Mouse (Mus musculus) retina, adult 2 months (tissue): Measurements from ENCODE around the gene Edem1.

Source experiments
- DNase-seq: peaks from one replicate; pipeline ENCODE4 v3.0.0-alpha.2; 2012; ENCODE audit warnings: low read depth, low spot score

Gene Edem1

GRCm38 (mm10) chr6:108828234-108828868, at the start of gene Edem1:
Gene Edem1 (plus strand): TSS chr6:108828641.
- DNase-seq: peak; percentile 77

- DNase-seq: no peak
Measured at GRCm38 (mm10) chr6:108781865-108782264, 46.6 kb upstream of the Edem1 start.

GRCm38 (mm10) chr6:108782526-108783183, 45.8 kb upstream of the Edem1 start, which contains the start of gene Arl8b:
Gene Arl8b (plus strand): TSS chr6:108783099.
- peak; percentile 92 for DNase-seq

GRCm38 (mm10) chr6:108783184-108783881, 45.1 kb upstream of the Edem1 start:
- DNase-seq: no peak

- DNase-seq: no peak
Measured at GRCm38 (mm10) chr6:108784056-108784455, 44.4 kb upstream of the Edem1 start.

- no peak for DNase-seq
Measured at GRCm38 (mm10) chr6:108784796-108785195, 43.6 kb upstream of the Edem1 start.

GRCm38 (mm10) chr6:108785551-108785950, 42.9 kb upstream of the Edem1 start:
- no peak for DNase-seq

GRCm38 (mm10) chr6:108791498-108791897, 36.9 kb upstream of the Edem1 start:
- DNase-seq: no peak

GRCm38 (mm10) chr6:108795912-108796311, 32.5 kb upstream of the Edem1 start:
- no peak for DNase-seq

GRCm38 (mm10) chr6:108796706-108797105, 31.7 kb upstream of the Edem1 start:
- DNase-seq: no peak

GRCm38 (mm10) chr6:108805194-108805593, 23.2 kb upstream of the Edem1 start:
- DNase-seq: no peak

GRCm38 (mm10) chr6:108805871-108806270, 22.6 kb upstream of the Edem1 start:
- no peak for DNase-seq

GRCm38 (mm10) chr6:108807446-108807845, 21.0 kb upstream of the Edem1 start:
- no peak for DNase-seq

GRCm38 (mm10) chr6:108808786-108809185, 19.7 kb upstream of the Edem1 start:
- no peak for DNase-seq

GRCm38 (mm10) chr6:108810237-108810636, 18.2 kb upstream of the Edem1 start:
- no peak for DNase-seq

GRCm38 (mm10) chr6:108812134-108812533, 16.3 kb upstream of the Edem1 start:
- DNase-seq: no peak

GRCm38 (mm10) chr6:108817510-108817909, 10.9 kb upstream of the Edem1 start:
- no peak for DNase-seq

- no peak for DNase-seq
Measured at GRCm38 (mm10) chr6:108824816-108825545, 3.5 kb upstream of the Edem1 start.

GRCm38 (mm10) chr6:108826070-108826469, 2.4 kb upstream of the Edem1 start:
- no peak for DNase-seq

GRCm38 (mm10) chr6:108827336-108827920, 1.0 kb upstream of the Edem1 start:
- DNase-seq: no peak

- no peak for DNase-seq
Measured at GRCm38 (mm10) chr6:108828872-108829271, 431 bp downstream of the Edem1 start.
